Mouse (Mus musculus): ENCODE results near the gene Ceacam14.

The Ceacam14 gene

DNA sequence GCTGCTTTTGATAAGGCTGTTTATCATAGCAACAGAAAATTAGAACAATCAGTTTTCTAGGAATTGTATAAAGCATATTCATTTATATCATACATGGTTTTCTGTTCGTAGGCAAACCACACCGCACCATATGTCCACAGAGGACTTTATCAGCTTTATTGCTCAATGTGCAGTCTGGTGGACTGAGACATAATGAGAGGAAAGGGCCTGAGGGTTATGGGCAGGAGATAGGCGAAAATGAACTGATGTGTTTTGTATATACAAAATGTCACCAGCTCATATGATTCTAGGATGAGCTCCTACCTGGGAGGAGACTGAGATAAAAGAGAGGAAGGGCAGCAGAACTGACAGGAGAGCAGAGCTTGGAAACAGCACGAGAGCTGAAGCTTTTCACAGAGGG lies at the start of gene Ceacam14:
Ceacam14 (plus strand) TSS at position 301 of the 400 bp plus-strand sequence.
- DNase-seq (ENCODE audit: extremely low read depth, insufficient read length, low spot score): no peak
